Comparison of ENCODE assay signal across 8 mouse cellular contexts in the genomic region with DNA sequence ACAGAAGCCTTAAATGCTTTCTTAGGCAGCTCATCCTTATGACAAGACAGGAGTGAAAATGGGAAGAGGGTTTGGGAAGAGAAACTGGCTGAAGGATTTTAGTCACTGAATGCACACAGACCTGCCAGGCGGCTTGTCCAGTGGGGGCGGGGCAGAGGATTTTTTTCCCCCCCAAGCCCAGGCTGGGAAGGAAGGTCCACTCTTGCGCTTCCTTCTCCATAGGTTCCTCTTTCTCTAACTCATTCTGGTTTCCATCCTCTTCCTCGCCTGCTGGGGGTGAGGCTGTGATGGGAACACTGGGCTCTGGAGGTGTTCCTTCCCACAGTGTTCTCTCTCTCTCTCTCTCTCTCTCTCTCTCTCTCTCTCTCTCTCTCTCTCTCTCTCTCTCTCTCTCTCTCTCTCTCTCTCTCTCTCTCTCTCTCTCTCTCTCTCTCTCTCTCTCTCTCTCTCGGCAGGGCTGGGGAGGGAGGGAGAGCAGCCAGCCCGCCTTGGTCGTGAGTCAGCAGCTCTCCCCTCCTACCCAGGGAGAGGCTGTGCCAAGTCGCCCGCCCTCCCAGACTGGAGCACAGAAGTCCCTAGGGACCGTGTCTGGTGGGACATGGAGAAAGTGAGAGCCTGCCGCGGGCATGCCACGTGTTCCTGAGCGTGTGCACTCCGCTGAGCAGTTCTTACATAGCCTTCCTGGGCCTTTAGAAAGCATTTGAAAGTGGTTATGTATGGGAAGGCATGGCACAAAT.
DNase-seq lines count a peak whose midpoint lies in the region; ATAC-seq and TF ChIP-seq lines count a peak whose summit lies in the region.

No protein-coding gene starts in this region.

- intact Hi-C loops in gastrocnemius, adult 2 months (cut with DNase I): no loop called here

- H3K27me3 ChIP-seq in hindbrain, embryonic 13.5 days: no peaks in the 10 kb centered on the region
- H3K27me3 ChIP-seq in lung, embryonic 14.5 days (ENCODE audit: insufficient read depth, low read length): no peaks in the 10 kb centered on the region

- peaks cover 11% of the 10 kb centered on the region for H3K4me1 ChIP-seq in hindbrain, embryonic 13.5 days (replicated peaks)
- no peaks in the 10 kb centered on the region for H3K4me1 ChIP-seq in lung, embryonic 14.5 days (ENCODE audit: insufficient read depth)

- no peaks in the 10 kb centered on the region for H3K9me3 ChIP-seq in hindbrain, embryonic 13.5 days
- H3K9me3 ChIP-seq in lung, embryonic 14.5 days (ENCODE audit: low read depth, low read length): no peaks in the 10 kb centered on the region

- H3K4me2 ChIP-seq in hindbrain, embryonic 13.5 days: peak overlapping the region; percentile 50
- peak overlapping the region; percentile 52 for H3K4me2 ChIP-seq in lung, embryonic 14.5 days

- no peak for TF ChIP-seq CTCF in gastrocnemius, adult 2 months (IDR thresholded peaks at IDR 0.05)
- TF ChIP-seq CTCF in lung, embryonic 14.5 days (IDR thresholded peaks at IDR 0.05; ENCODE audit: low read depth): no peak

- DNase-seq in adrenal gland, adult (ENCODE audit: inconsistent age in 2 of 2, low spot score in 1 of 2): peak; percentile 83 to 88
- DNase-seq in gastrocnemius, adult 2 months: peak; percentile 86
- peak; percentile 50 to 67 for DNase-seq in layer of hippocampus, postnatal 14 days (ENCODE audit: low spot score in 2 of 2)
- DNase-seq in lung, embryonic 14.5 days: peak; percentile 85
- DNase-seq in ovary, adult 18-20 months (ENCODE audit: low spot score): peak; percentile 71
- DNase-seq in yolk sac, embryonic 10.5 days (ENCODE audit: low spot score): peak; percentile 24

- H3K4me3 ChIP-seq in gastrocnemius, adult 2 months: peak overlapping the region; percentile 63
- peak overlapping the region; percentile 14; the same call in 1 of the 2 replicates for H3K4me3 ChIP-seq in hindbrain, embryonic 13.5 days
- H3K4me3 ChIP-seq in lung, embryonic 14.5 days (ENCODE audit: low read depth, low read length): no peak overlapping the region; the same call in 1 of the 2 replicates

- no peaks in the 10 kb centered on the region for H3K36me3 ChIP-seq in hindbrain, embryonic 13.5 days
- H3K36me3 ChIP-seq in lung, embryonic 14.5 days (ENCODE audit: insufficient read depth): no peaks in the 10 kb centered on the region

- peak overlapping the region; percentile 51 for H3K27ac ChIP-seq in gastrocnemius, adult 2 months
- no peak overlapping the region for H3K27ac ChIP-seq in hindbrain, embryonic 13.5 days
- H3K27ac ChIP-seq in lung, embryonic 14.5 days (ENCODE audit: low read depth): peak overlapping the region; percentile 64

- no peak overlapping the region for H3K9ac ChIP-seq in hindbrain, embryonic 13.5 days
- peak overlapping the region; percentile 31; the same call in 1 of the 2 replicates for H3K9ac ChIP-seq in lung, embryonic 14.5 days

- 14% methylated on average over 12 of the region's 15 CpGs for WGBS in hindbrain, embryonic 13.5 days
- 6% methylated on average over 14 of the region's 15 CpGs for WGBS in lung, embryonic 14.5 days

- peak; percentile 83 for ATAC-seq in common myeloid progenitor, adult 5-6 weeks (replicated peaks; ENCODE audit: low read depth, poor library complexity, severe bottlenecking)
- ATAC-seq in hindbrain, embryonic 13.5 days (ENCODE audit: low FRiP score): peak; percentile 77
- peak; percentile 93 for ATAC-seq in lung, embryonic 14.5 days (ENCODE audit: insufficient read depth)

Comparison
In these comparisons a context has a peak if more than half of its experiments do, and no peak if none do; other contexts are left out.
1. DNase-seq: peak in every context shown above with its lines; median percentile 86 in gastrocnemius, adult 2 months; 86 in adrenal gland, adult; 85 in lung, embryonic 14.5 days; 71 in ovary, adult 18-20 months; 58 in layer of hippocampus, postnatal 14 days; 24 in yolk sac, embryonic 10.5 days.